Mouse (Mus musculus) liver, postnatal 0 days (tissue): ENCODE data around the gene Itm2b.

ENCODE experiments used
- CTCF ChIP-seq: sonication (generic); IDR thresholded peaks from 2 replicates; pipeline ENCODE4 v1.5.1; 2016; ENCODE audit warnings: antibody characterized with exemption, low read depth
- EP300 ChIP-seq: IDR thresholded peaks from 2 replicates; pipeline ENCODE4 v1.6.1; 2016; ENCODE audit warnings: antibody characterized with exemption, low read depth, mild to moderate bottlenecking

DNA sequence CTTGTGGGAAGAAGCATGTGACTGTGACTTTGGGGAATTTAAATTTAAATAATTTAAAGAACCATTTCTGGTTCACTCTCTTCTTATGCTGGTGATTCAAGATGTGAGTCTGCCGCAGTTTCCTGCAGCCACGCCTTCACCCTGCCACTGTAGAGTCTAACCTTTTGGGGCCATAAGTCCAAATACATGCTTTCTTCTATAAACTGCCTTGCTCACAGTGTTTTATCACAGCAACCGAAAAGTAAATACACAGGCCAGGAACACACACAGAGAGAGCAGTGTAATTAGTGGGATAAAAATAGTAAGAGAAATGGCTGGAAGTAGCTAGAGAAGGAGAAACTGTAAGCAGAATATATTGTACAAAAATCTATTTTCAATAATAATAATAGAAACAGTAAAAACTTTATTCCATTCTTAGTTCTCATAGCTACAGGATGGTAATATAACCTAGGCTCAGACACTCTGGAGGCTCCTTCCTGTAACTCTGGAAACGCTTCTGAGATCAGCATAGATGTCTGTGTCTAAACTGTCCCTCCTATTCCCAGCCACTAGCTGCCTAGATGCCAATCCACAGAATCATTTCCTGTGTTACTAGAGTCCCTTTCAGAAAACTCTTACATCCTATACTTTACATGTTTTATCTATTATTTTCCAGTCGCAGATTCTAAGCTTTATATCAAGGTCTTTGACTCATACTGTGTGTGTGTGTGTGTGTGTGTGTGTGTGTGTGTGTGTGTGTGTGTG, 9.3 kb upstream of the Itm2b start:
- TF ChIP-seq CTCF (no peak), EP300 (no peak)
